ENCODE assay signal across 8 mouse cellular contexts in genomic region chr9:21927208-21927753, GRCm38 (mm10). TPM values are rescaled to one million over a fixed set of nuclear protein-coding genes. Genes with fewer than 3 reads are reported as not detected.
DNase-seq lines count a peak whose midpoint lies in the region; ATAC-seq and TF ChIP-seq lines count a peak whose summit lies in the region.

Gene Ccdc159 (plus strand): TSS chr9:21927471.
Gene Tmem205 (minus strand): TSS chr9:21927556.

- H3K36me3 ChIP-seq in embryonic facial prominence, embryonic 14.5 days (ENCODE audit: control insufficient read depth, insufficient read depth, low read length), result no peaks in the 10 kb centered on the region
- H3K36me3 ChIP-seq in limb, embryonic 10.5 days, result peaks cover 10% of the 10 kb centered on the region; the same call in 1 of the 2 replicates
- 0 out of 2 replicates have a peak, but pooled peaks cover 5% of the 10 kb centered on the region for H3K36me3 ChIP-seq in midbrain, embryonic 12.5 days
- H3K36me3 ChIP-seq in spleen, adult 2 months (ENCODE audit: control insufficient read depth, insufficient read depth, low read length), result no peaks in the 10 kb centered on the region

- peak within 1 kb of the TSS; percentile 63 for H3K4me2 ChIP-seq in embryonic facial prominence, embryonic 14.5 days (ENCODE audit: low read depth, low read length)
- peak within 1 kb of the TSS; percentile 68 for H3K4me2 ChIP-seq in midbrain, embryonic 12.5 days (replicated peaks)

- H3K4me3 ChIP-seq in bone marrow, adult 2 months (replicated peaks; ENCODE audit: control insufficient read depth, low read depth, low read length), result peak within 1 kb of the TSS; percentile 72
- H3K4me3 ChIP-seq in embryonic facial prominence, embryonic 14.5 days (ENCODE audit: low read depth, low read length), result peak within 1 kb of the TSS; percentile 49
- peak within 1 kb of the TSS; percentile 56 for H3K4me3 ChIP-seq in limb, embryonic 10.5 days
- peak within 1 kb of the TSS; percentile 53 for H3K4me3 ChIP-seq in midbrain, embryonic 12.5 days
- H3K4me3 ChIP-seq in spleen, adult 2 months (ENCODE audit: extremely low read depth, insufficient read depth, insufficient read length), result peak within 1 kb of the TSS; percentile 44

- no peaks in the 10 kb centered on the region for H3K27me3 ChIP-seq in embryonic facial prominence, embryonic 14.5 days (replicated peaks; ENCODE audit: control insufficient read depth, insufficient read depth, low read length)
- no peaks in the 10 kb centered on the region for H3K27me3 ChIP-seq in limb, embryonic 10.5 days (ENCODE audit: low read depth, poor library complexity, severe bottlenecking)
- H3K27me3 ChIP-seq in midbrain, embryonic 12.5 days, result no peaks in the 10 kb centered on the region; the same call in 1 of the 2 replicates
- no peaks in the 10 kb centered on the region for H3K27me3 ChIP-seq in spleen, adult 2 months (ENCODE audit: control insufficient read depth, insufficient read depth, low read length)

- no peak for TF ChIP-seq CTCF in bone marrow, adult 2 months (IDR thresholded peaks at IDR 0.05; ENCODE audit: control insufficient read depth, insufficient read depth, low read length)
- no peak for TF ChIP-seq CTCF in spleen, adult 2 months (IDR thresholded peaks at IDR 0.05; ENCODE audit: extremely low read depth, insufficient read depth, insufficient read length, insufficient replicate concordance)

- H3K9me3 ChIP-seq in embryonic facial prominence, embryonic 14.5 days (ENCODE audit: control insufficient read depth, low read length), result no peaks in the 10 kb centered on the region
- no peaks in the 10 kb centered on the region for H3K9me3 ChIP-seq in limb, embryonic 10.5 days (replicated peaks)
- no peaks in the 10 kb centered on the region for H3K9me3 ChIP-seq in midbrain, embryonic 12.5 days

- H3K9ac ChIP-seq in embryonic facial prominence, embryonic 14.5 days (ENCODE audit: low read depth, low read length), result peak within 1 kb of the TSS; percentile 67
- H3K9ac ChIP-seq in midbrain, embryonic 12.5 days (replicated peaks), result peak within 1 kb of the TSS; percentile 72

- peak; percentile 97 for ATAC-seq in embryonic facial prominence, embryonic 14.5 days (ENCODE audit: low read depth)
- peak; percentile 99 for ATAC-seq in midbrain, embryonic 12.5 days (ENCODE audit: low FRiP score, low read depth)

- peak; percentile 99 for DNase-seq in 416B (ENCODE audit: low read depth)
- peak; percentile 99 for DNase-seq in embryonic facial prominence, embryonic 14.5 days (ENCODE audit: low spot score)
- peak; percentile 93 to 98 for DNase-seq in heart, adult 18-20 months
- DNase-seq in kidney, adult 18-20 months, result peak; percentile 91
- peak; percentile 90 for DNase-seq in limb, embryonic 10.5 days (ENCODE audit: low spot score)
- DNase-seq in spleen, adult 2 months (ENCODE audit: low read depth in 1 of 2, low spot score in 2 of 2), result no peak

- H3K27ac ChIP-seq in bone marrow, adult 2 months (ENCODE audit: control insufficient read depth, insufficient read depth, low read depth, low read length, poor library complexity), result peak within 1 kb of the TSS; percentile 39; the same call in 1 of the 2 replicates
- peak within 1 kb of the TSS; percentile 57 for H3K27ac ChIP-seq in embryonic facial prominence, embryonic 14.5 days (replicated peaks; ENCODE audit: low read depth, low read length)
- peak within 1 kb of the TSS; percentile 71 for H3K27ac ChIP-seq in limb, embryonic 10.5 days
- H3K27ac ChIP-seq in midbrain, embryonic 12.5 days (replicated peaks), result peak within 1 kb of the TSS; percentile 61
- no peak within 1 kb of the TSS for H3K27ac ChIP-seq in spleen, adult 2 months (ENCODE audit: insufficient read depth, low read length)

- peak; percentile 40; the same call in 1 of the 2 replicates for TF ChIP-seq POLR2A in bone marrow, adult 2 months (IDR thresholded peaks at IDR 0.05; ENCODE audit: borderline replicate concordance, control insufficient read depth, low read depth, low read length)
- TF ChIP-seq POLR2A in spleen, adult 2 months (IDR thresholded peaks at IDR 0.05; ENCODE audit: low read depth, low read length), result no peak

- under 1% methylated on average over 28 of the region's 28 CpGs for WGBS in bone marrow, adult 2 months
- under 1% methylated on average over 28 of the region's 28 CpGs for WGBS in embryonic facial prominence, embryonic 14.5 days
- WGBS in limb, embryonic 10.5 days, result under 1% methylated on average over 28 of the region's 28 CpGs
- under 1% methylated on average over 28 of the region's 28 CpGs for whole genome bisulfite sequencing in midbrain, embryonic 12.5 days
- 1% methylated on average over 28 of the region's 28 CpGs for WGBS in spleen, adult 2 months

- peaks cover 1% of the 10 kb centered on the region; the same call in 1 of the 2 replicates for H3K4me1 ChIP-seq in bone marrow, adult 2 months (ENCODE audit: control insufficient read depth, insufficient read depth, low read length)
- H3K4me1 ChIP-seq in embryonic facial prominence, embryonic 14.5 days (ENCODE audit: control insufficient read depth, insufficient read depth, low read length), result peaks cover 8% of the 10 kb centered on the region
- peaks cover 10% of the 10 kb centered on the region for H3K4me1 ChIP-seq in limb, embryonic 10.5 days
- peaks cover 15% of the 10 kb centered on the region for H3K4me1 ChIP-seq in midbrain, embryonic 12.5 days
- H3K4me1 ChIP-seq in spleen, adult 2 months (ENCODE audit: control insufficient read depth, insufficient read depth, insufficient read length), result no peaks in the 10 kb centered on the region; the same call in none of the 2 replicates

RNA-seq across cellular contexts. Expression of gene Ccdc159, which starts in this region (rescaled TPM):
- not detected in 2 replicates for polyA plus RNA-seq in bone marrow, adult 2 months (2011; ENCODE audit: insufficient read depth, insufficient read length, low replicate concordance, missing spikeins)
- 2.8 and 3.0 TPM in 2 replicates for polyA plus RNA-seq in embryonic facial prominence, embryonic 14.5 days (2014; fragmentation: Nextera tagmentation; extraction: Ambion mirVana)
- total RNA-seq in heart, adult 18-20 months (2021), result 1 to 10 TPM; 3.7 to 6.0 TPM
- 3.0 and 3.9 TPM in 2 replicates for polyA plus RNA-seq in limb, embryonic 10.5 days (2016; fragmentation: Nextera tagmentation; extraction: Ambion mirVana)
- 6.1 and 6.9 TPM in 2 replicates for polyA plus RNA-seq in midbrain, embryonic 12.5 days (2016; fragmentation: Nextera tagmentation; extraction: Ambion mirVana)
- polyA plus RNA-seq in spleen, adult 2 months (2012; rRNA removed), result 0.75 and 0.95 TPM in 2 replicates

RNA-seq across cellular contexts. Expression of gene Tmem205, which starts in this region (rescaled TPM):
- 9.2 and 37.4 TPM in 2 replicates for polyA plus RNA-seq in bone marrow, adult 2 months (2011; ENCODE audit: insufficient read depth, insufficient read length, low replicate concordance, missing spikeins)
- polyA plus RNA-seq in embryonic facial prominence, embryonic 14.5 days (2014; fragmentation: Nextera tagmentation; extraction: Ambion mirVana), result 53.3 and 53.7 TPM in 2 replicates
- total RNA-seq in heart, adult 18-20 months (2021), result 10 to 100 TPM; 72.7 to 81.2 TPM
- 31.1 and 33.5 TPM in 2 replicates for polyA plus RNA-seq in limb, embryonic 10.5 days (2016; fragmentation: Nextera tagmentation; extraction: Ambion mirVana)
- polyA plus RNA-seq in midbrain, embryonic 12.5 days (2016; fragmentation: Nextera tagmentation; extraction: Ambion mirVana), result 32.7 and 36.9 TPM in 2 replicates
- polyA plus RNA-seq in spleen, adult 2 months (2012; rRNA removed), result 19.4 and 24.1 TPM in 2 replicates

Comparison
In these comparisons a context has a peak if more than half of its experiments do, and no peak if none do; other contexts are left out.
1. DNase-seq: peak in 416B (single experiment), embryonic facial prominence, embryonic 14.5 days (single experiment), heart, adult 18-20 months (2 of 2), kidney, adult 18-20 months (single experiment) and limb, embryonic 10.5 days (single experiment); none in spleen, adult 2 months (0 of 2).
2. Peak in every context shown above with its lines, with median percentiles within 50 percentile points of each other: H3K4me3 ChIP-seq.